Mouse (Mus musculus) embryonic facial prominence, embryonic 10.5 days (tissue): ENCODE measurements around the gene Cryge. TPM values are rescaled to one million over a fixed set of nuclear protein-coding genes. Genes with fewer than 3 reads are reported as not detected.

Experiments used
- DNase-seq: peaks from one replicate; pipeline ENCODE4 v3.0.0-alpha.2; 2017; ENCODE audit warnings: low spot score
- H3K27ac ChIP-seq: fragments of 300-500 bp; sonication (generic); replicated peaks from 2 replicates; pipeline ENCODE4 v1.5.1; 2016; ENCODE audit warnings: mild to moderate bottlenecking
- H3K27me3 ChIP-seq: fragments of 300-500 bp; sonication (generic); replicated peaks from 2 replicates; pipeline ENCODE4 v1.6.1; 2016; ENCODE audit warnings: low read depth, mild to moderate bottlenecking; ENCODE audit not compliant: poor library complexity, severe bottlenecking
- H3K36me3 ChIP-seq: fragments of 300-500 bp; sonication (generic); replicated peaks from 2 replicates; pipeline ENCODE4 v1.6.1; 2016; ENCODE audit warnings: mild to moderate bottlenecking, moderate library complexity
- H3K4me1 ChIP-seq: fragments of 300-500 bp; sonication (generic); 2 replicates; pipeline ENCODE4 v1.6.1; 2016
- H3K4me3 ChIP-seq: fragments of 300-500 bp; sonication (generic); 2 replicates; pipeline ENCODE4 v1.5.1; 2016; ENCODE audit warnings: mild to moderate bottlenecking, moderate library complexity
- H3K9me3 ChIP-seq: fragments of 300-500 bp; sonication (generic); 2 replicates; pipeline ENCODE4 v1.6.1; 2016; ENCODE audit warnings: mild to moderate bottlenecking
- WGBS: fragments of 180-500 bp; shearing (Covaris S2); methylation state at CpG from one replicate; pipeline ENCODE4 v1.1.7; 2016; 5-methylcytosine and 5-hydroxymethylcytosine counted together
- polyA plus RNA-seq: library from polyadenylated mRNA; unstranded; fragments of >200 nt; fragmentation: Nextera tagmentation; extraction: Ambion mirVana; gene quantifications from 2 replicates; pipeline ENCODE4 v1.2.1, GENCODE M21; 2016

Gene Cryge
- polyA plus RNA-seq, 1 experiment from 2014 or later, result 0.50 TPM

- Histone ChIP-seq H3K27me3 (no peaks in the 10 kb centered on the region), H3K36me3 (no peaks in the 10 kb centered on the region), H3K4me1 (no peaks in the 10 kb centered on the region), H3K27ac (no peak overlapping the region), H3K9me3 (no peaks in the 10 kb centered on the region), H3K4me3 (no peak overlapping the region)
- DNase-seq, result no peak
- 80% methylated on average over 4 of the region's 4 CpGs for WGBS
These were observed 46.4 kb downstream of the Cryge start for GRCm38 (mm10) chr1:65004526-65004925.

Other genes starting within 250 kb of the Cryge start
- 9.2 TPM in 2 replicates for gene Plekhm3, start 94.3 kb downstream of the Cryge start, polyA plus RNA-seq
- 0.40 and 0.65 TPM in 2 replicates for gene Akr1cl, start 18.4 kb downstream of the Cryge start, polyA plus RNA-seq
- gene Crygd, start 12.3 kb upstream of the Cryge start, polyA plus RNA-seq, result not detected in 2 replicates
- gene Crygc, start 22.5 kb upstream of the Cryge start, polyA plus RNA-seq, result not detected in 2 replicates
- gene Crygb, start 31.1 kb upstream of the Cryge start, polyA plus RNA-seq, result not detected in 2 replicates
- gene Cryga, start 52.2 kb upstream of the Cryge start, polyA plus RNA-seq, result not detected in 2 replicates
- not detected in 2 replicates for gene Gm28845, start 68.4 kb upstream of the Cryge start, polyA plus RNA-seq
- 0.50 and 0.56 TPM in 2 replicates for gene D630023F18Rik, start 72.1 kb upstream of the Cryge start, polyA plus RNA-seq
- 228 and 231 TPM in 2 replicates for gene Idh1, start 135.4 kb upstream of the Cryge start, polyA plus RNA-seq
- gene Pikfyve, start 135.5 kb upstream of the Cryge start, polyA plus RNA-seq, result 13.5 and 13.7 TPM in 2 replicates
- gene Pth2r, start 230.9 kb upstream of the Cryge start, polyA plus RNA-seq, result 0.10 and 0.25 TPM in 2 replicates